Mouse (Mus musculus) monocyte, adult 2 months (primary cell): ENCODE results near the gene Mtcp1.

ENCODE experiments used
- DNase-seq, 2 experiments: peaks; one replicate each; pipeline ENCODE4 v3.0.0; 2022; ENCODE audit warnings: low spot score in 2 of 2, low read depth in 1 of 2

The Mtcp1 gene

DNA sequence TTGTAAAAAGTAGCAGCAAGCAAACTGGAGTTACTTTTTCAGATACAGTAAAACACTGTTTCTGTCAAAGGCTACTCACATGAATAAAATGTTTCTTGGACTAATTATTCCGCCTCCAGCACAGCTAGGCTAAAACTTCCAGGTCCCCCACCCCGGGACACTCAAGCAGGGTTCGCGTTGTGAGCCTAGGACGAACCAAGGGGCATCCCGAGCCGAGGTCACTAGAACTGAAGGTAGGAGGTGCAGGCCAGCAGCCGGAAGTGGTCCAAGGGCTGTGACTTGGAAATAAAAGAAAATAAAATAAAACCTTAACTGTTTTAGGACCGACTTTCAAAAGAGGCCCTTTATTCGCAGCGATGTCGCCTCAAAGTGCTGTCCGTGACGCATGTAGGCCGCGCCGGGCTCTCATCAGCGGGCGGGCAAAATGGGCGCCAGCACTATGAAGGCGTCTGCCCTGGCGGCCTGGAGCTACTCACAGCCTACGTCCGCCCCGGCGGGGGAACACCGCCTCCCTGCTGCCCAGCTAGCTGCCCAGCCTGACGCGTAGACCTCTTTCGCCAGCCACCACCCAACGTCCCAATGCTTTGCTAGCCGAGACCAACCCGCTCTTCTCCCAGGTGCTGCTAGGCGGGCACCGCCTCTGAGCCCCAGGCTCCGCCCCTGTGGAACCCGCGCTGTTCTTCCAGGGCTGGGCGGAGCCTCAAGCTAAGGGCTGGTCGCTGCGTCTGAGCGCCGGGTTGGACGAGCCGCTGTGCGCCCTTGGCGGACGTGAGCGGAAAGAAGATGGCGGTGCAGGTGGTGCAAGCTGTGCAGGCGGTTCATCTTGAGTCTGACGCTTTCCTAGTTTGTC, at the start of gene Mtcp1, which contains the start of the genes Cmc4 and Brcc3:
Gene Mtcp1, minus strand, starts transcription at position 653 of the 850 bp plus-strand sequence.
Gene Cmc4, minus strand, starts transcription at position 649 of the 850 bp plus-strand sequence.
Gene Brcc3, plus strand, starts transcription at position 693 of the 850 bp plus-strand sequence.
- peak; percentile 75 to 81 for DNase-seq

DNA sequence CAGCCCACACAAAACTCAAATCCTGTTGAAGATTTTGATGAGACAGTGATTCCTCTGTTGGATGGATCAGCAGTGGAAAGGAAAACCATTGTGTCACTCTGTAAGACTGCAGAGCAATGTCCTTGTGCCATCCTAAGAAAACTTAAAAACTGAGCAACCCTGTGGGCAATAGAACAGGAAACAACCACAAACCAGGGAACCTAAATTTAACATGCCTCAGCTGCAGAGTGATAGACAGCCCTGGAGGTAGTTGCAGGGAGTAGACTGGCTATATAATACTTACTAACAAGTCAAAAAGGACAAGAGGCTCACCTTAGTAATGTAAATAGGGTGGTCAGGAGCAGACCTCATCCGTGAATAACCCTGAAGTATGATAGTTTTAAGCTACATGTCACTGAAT, 38.2 kb upstream of the Mtcp1 start:
- DNase-seq: no peak

DNA sequence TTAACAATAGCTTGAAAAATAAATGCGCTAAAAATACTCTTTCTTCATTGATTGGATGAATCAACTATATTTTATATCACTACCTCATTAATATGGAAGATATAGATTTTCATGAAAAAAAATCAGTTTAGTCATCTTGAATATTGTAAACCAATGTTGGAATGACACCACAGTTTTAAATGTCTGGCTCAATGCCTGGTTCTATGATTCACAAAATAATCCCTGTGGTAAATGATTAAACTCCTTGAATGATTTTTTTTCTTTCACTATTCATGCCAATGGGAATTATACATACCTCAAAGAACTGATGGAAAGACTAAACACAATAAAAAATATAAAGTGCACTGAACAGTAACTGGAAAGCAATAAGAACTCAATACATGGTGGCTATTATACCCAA, 6.7 kb downstream of the Mtcp1 start:
- DNase-seq: no peak

DNA sequence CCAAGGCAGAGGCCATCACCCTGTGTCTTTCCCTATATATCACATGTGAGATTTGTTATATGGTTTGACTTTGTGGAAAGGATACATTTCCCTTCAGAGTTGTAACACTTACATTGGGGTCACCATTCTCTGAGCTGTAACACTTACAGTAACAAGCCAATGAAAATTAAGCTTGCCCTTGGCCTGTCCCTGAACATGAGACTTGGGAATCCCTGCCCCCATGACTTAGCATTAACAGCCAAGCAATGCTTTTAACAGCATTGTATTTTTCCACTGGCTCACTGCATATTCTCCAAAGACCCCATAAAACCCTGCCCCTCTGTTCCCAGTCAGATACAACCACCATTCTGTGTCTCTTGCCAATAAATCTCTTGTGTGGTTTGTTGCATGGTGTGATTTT, 13.0 kb downstream of the Mtcp1 start:
- no peak for DNase-seq

DNA sequence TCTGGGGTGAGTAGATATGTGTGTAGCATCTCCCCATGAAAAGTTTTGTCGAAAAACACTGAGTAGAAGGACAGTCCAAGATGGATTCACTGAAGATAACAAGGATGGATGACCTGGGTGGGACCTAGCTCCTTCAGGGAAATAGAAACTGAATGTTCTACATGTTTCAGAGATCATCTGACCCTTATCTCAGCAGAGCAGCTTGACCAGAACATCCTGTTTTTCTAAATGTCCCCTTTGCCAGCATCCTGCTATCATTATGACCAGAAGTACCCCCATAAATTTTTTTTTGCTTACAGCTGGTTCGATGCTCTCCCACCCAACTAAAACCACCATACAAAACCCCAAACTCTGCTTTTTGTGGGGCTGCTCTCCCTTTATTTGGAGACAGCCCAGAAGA, 13.7 kb downstream of the Mtcp1 start:
- DNase-seq: no peak

DNA sequence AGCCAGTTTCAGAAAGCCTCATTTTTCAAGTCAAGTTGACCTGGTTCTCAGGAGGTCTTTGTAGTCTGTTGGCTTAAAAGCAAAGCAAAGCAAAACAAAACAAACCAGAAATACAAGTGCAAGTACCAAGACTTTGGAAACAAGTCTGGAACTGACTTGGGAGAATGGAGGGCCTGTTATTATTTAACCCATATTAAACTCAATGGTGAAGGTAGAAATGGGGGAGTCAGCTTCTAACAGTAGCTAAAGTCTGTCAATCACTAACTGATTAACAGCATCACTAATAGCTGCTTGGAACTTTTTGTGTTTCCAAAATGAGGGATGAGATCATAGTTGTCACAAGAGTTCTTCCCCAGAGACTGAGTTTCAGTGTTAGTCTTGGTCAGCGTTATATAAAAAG, 16.9 kb downstream of the Mtcp1 start:
- DNase-seq: no peak

DNA sequence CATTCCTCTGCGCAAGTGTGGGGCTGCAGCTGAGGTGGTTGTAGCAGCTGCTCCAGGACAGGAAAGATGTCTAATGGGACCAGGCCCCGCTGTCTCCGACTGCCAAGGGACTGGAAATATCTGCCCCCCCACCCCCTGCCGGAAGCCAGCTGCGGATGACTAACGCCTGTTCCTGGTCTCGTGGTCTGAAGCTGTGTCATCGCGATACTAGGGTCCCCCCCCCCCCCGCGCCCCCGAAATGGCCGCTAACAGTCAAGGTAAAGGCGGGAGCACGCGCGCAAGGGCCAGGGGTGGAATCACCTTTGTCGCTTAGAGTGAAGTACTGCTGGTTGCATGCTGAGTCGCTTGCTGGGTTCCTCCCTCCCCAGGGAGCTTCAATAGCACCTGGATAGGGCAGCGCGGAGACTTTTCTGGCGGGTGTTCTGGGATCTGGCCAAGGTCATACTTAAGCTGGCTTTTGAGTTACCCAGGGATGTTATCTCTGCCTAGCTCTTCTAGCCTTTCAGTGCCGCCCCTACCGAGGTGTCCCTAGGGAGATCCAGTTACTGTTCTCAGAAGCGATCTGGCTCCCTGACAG, 34.1 kb downstream of the Mtcp1 start, which contains the start of the genes Fundc2 and F8:
Gene Fundc2, plus strand, starts transcription at position 205 of the 577 bp plus-strand sequence.
Gene F8, minus strand, starts transcription at position 421 of the 577 bp plus-strand sequence.
- DNase-seq: no peak

DNA sequence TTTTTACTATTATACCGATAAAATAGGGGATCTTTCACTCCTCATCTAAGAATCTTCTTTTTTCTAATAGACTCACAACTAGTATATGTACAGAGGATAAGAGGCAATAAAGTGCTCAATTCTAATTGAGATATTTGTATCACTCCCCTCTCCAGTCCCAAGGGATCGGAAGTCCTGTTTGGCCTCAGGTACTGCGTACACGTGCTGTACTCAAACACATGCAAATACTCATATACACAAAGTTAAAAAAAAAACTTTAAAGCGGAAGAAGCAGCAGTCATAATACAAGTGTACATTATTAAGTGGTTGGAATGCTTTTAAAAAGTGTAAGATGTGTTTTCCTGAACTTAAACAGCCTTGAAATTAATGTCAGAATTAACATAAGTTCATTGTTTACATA, 34.7 kb downstream of the Mtcp1 start:
- DNase-seq: no peak

DNA sequence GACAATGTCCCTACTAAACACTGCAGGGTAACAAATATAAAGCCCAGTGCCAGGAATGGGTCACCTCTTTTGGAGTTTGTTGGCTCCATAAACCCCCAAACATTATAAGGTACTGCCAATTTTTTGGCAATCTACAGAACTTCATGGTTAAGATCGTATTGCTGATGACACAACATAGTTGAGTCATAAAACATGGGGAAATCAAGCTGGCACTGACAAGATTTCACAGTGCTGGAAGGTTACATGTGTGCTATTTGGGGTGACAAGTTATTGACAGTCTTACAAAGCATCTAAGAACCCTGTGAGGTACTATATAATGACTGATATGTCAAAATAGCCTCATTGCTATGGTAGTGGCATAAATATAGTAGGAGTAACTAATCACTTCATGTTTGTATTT, 35.2 kb downstream of the Mtcp1 start:
- DNase-seq: no peak

DNA sequence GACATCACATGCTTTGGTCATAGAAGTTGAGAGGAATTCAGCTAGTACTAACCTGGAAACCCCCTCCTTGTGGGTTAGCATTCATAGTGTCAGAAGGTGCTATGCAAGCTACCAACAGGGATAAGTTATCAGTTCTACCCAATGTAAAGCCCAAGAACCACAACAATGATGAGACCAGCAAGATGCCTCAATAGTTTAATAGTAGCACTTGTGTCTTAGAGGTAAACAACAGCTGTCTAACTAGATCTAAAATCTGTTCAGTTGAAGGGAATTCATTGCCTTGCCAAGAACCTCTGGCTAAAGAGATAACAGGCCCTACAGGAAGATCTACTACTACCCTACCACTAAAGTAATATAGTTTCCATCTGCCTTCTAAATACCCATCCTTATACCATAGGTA, 39.6 kb downstream of the Mtcp1 start:
- no peak for DNase-seq

DNA sequence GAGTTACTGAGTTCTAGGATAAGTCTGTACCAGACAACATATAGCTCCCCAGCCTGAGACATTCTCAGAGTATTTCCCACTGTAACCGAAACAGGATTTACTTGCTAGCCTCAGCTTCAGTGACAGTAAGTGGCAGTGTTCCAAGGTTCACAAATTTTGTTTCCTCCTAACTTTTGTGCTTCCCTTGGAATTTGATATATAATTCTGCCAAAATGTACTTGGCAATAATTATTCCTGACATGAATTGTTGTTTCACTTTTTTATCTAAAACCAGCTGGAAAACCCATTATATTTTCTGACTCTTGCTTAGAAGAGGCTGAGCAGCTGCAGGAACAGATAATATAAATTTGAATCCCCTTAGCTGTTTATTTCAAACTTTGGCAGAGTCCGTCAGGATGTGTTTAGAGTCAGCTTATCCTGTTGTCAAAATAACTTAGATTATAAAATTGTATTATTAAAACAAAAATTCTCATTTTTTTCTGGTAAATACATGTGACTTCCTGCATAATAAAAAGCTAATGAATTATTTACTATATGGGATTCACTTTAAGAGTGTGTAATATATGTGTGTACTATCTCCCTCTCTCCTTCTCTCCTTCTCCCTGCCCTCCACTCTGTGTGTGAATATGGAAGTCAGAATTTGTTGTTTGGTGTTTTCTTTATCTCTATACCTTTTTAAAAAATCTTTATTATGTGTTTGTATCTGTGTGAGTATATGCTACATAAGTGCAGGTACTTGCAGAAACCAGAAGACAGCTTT, 43.5 kb downstream of the Mtcp1 start:
- no peak for DNase-seq

DNA sequence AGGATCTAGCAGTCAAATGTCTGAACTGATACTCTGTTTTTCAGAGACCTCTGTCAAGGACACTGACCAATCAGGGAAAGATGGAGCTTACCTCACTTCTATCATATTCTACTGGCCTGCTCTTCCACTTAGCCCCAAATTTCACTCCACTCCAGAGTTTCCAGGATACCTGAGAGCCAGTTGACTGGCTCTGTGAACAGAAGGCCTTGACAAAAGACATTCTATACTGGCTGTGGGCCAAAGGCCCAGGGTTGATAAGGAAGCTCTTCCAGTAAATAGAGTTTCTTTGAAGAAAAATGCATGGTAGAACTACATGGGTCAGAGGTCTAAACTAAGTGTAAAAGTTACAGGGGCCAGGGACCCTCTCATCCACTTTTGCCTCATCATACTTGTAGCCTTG, 46.2 kb downstream of the Mtcp1 start:
- no peak for DNase-seq
